Mouse (Mus musculus): ENCODE results near the gene Zc2hc1b.
A peak's percentile ranks its signal among the peaks of the same experiment; 100 is the strongest.

Zc2hc1b gene

GRCm38 (mm10) chr10:13171461-13171860 lies 6.4 kb downstream of the Zc2hc1b start:
- DNase-seq, result no peak

- no peak for DNase-seq
Measured at GRCm38 (mm10) chr10:13170739-13171448, 6.9 kb downstream of the Zc2hc1b start.

GRCm38 (mm10) chr10:13168461-13168860 lies 9.4 kb downstream of the Zc2hc1b start:
- DNase-seq, result no peak

- no peak for DNase-seq
Measured at GRCm38 (mm10) chr10:13162031-13162430, 15.8 kb downstream of the Zc2hc1b start.

- DNase-seq, result no peak
Measured at GRCm38 (mm10) chr10:13160913-13161312, 16.9 kb downstream of the Zc2hc1b start.

- DNase-seq, result no peak
Measured at GRCm38 (mm10) chr10:13155377-13155776, 22.4 kb downstream of the Zc2hc1b start.

- DNase-seq, result no peak
Measured at GRCm38 (mm10) chr10:13152811-13153364, 24.9 kb downstream of the Zc2hc1b start.

GRCm38 (mm10) chr10:13151353-13151752 lies 26.5 kb downstream of the Zc2hc1b start:
- no peak for DNase-seq

GRCm38 (mm10) chr10:13150435-13150834 lies 27.4 kb downstream of the Zc2hc1b start:
- DNase-seq, result no peak

GRCm38 (mm10) chr10:13140434-13140833 lies 37.4 kb downstream of the Zc2hc1b start:
- DNase-seq, result no peak

- DNase-seq, result no peak
Measured at GRCm38 (mm10) chr10:13137906-13138305, 39.9 kb downstream of the Zc2hc1b start.

GRCm38 (mm10) chr10:13135751-13136150 lies 42.1 kb downstream of the Zc2hc1b start:
- no peak for DNase-seq

- no peak for DNase-seq
Measured at GRCm38 (mm10) chr10:13135276-13135675, 42.5 kb downstream of the Zc2hc1b start.

GRCm38 (mm10) chr10:13133850-13134249 lies 44.0 kb downstream of the Zc2hc1b start:
- no peak for DNase-seq

- DNase-seq, result no peak
Measured at GRCm38 (mm10) chr10:13127946-13128345, 49.9 kb downstream of the Zc2hc1b start.

- DNase-seq, result peak; percentile 6 to 18
Measured at GRCm38 (mm10) chr10:13127335-13127734, 50.5 kb downstream of the Zc2hc1b start.

- DNase-seq, result no peak
Measured at GRCm38 (mm10) chr10:13125811-13126210, 52.0 kb downstream of the Zc2hc1b start.

- DNase-seq, result no peak
Measured at GRCm38 (mm10) chr10:13119300-13119699, 58.5 kb downstream of the Zc2hc1b start.

- DNase-seq, result no peak
Measured at GRCm38 (mm10) chr10:13118770-13119102, 59.1 kb downstream of the Zc2hc1b start.

- no peak for DNase-seq
Measured at GRCm38 (mm10) chr10:13118024-13118769, 59.6 kb downstream of the Zc2hc1b start.

- DNase-seq, result no peak
Measured at GRCm38 (mm10) chr10:13116706-13117665, 60.8 kb downstream of the Zc2hc1b start.

- no peak for DNase-seq
Measured at GRCm38 (mm10) chr10:13115030-13115429, 62.8 kb downstream of the Zc2hc1b start.

- no peak for DNase-seq
Measured at GRCm38 (mm10) chr10:13113641-13114040, 64.2 kb downstream of the Zc2hc1b start.
